Mouse (Mus musculus): Measurements from ENCODE around the gene Ccdc194. TPM values are rescaled to one million over a fixed set of nuclear protein-coding genes. Genes with fewer than 3 reads are reported as not detected.

Ccdc194 gene
- polyA plus RNA-seq, 1 experiment from 2014 or later = 0.40 TPM

GRCm38 (mm10) chr8:71488454-71488853, 37.1 kb downstream of the Ccdc194 start:
- DNase-seq (ENCODE audit: low spot score, missing footprints) = peak; percentile 99
- Histone ChIP-seq H3K27ac (ENCODE audit: low read depth, low read length) (no peak overlapping the region), H3K4me2 (peak overlapping the region; percentile 100), H3K4me1 (ENCODE audit: control insufficient read depth, insufficient read depth, low read length) (peaks cover 25% of the 10 kb centered on the region), H3K9me3 (ENCODE audit: control insufficient read depth, low read length) (no peaks in the 10 kb centered on the region), H3K27me3 (ENCODE audit: control insufficient read depth, insufficient read depth, low read length) (no peaks in the 10 kb centered on the region), H3K36me3 (ENCODE audit: control insufficient read depth, insufficient read depth, low read length) (peaks cover 5% of the 10 kb centered on the region), H3K4me3 (ENCODE audit: low read depth, low read length) (peak overlapping the region; percentile 83), H3K9ac (ENCODE audit: low read length) (peak overlapping the region; percentile 76)
- peak; percentile 81 for ATAC-seq (ENCODE audit: low FRiP score)
- under 1% methylated on average over 22 of the region's 22 CpGs for WGBS

DNA sequence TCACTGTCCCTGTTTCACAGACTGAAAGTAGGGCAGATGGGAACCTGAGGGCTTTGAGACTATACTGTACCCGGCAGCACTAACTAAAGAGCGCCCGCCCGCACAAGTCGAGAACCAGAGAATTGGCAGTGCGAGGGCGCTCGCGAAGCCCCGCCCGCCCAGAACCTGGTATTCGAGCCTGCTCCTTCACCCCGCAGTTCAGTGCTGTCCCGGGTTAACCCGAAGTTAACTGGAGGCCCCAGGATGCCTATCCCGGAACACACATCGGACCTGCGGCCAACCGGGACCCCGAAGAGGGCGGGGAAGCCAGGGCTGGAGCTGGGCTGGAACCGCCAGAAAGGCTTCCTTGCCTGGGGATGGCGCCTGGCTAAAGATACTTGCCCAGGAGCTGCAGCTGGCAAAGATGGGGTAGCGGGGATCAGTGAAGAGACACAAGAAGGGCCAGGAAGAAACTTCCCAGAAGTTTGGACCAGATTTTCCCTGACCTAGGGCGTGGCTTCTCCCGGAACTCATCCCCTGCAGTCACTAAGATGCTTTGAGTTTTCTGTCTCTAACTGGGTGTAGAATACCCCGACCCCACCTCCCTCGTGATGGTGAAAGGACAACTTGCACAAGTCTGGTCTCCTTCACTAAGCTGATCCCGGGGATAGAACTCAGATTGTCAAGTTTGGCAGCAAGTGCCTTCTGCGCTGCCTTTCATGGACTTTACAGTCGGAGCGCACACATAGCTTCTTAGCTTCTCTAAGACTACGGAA, 37.6 kb downstream of the Ccdc194 start, which contains the start of gene Gtpbp3:
Gene Gtpbp3, plus strand, starts transcription at position 413 of the 755 bp plus-strand sequence.
- H3K9ac ChIP-seq (ENCODE audit: low read length) = peak within 1 kb of the TSS; percentile 76
- no peaks in the 10 kb centered on the region for H3K9me3 ChIP-seq (ENCODE audit: control insufficient read depth, low read length)
- WGBS = under 1% methylated on average over 33 of the region's 33 CpGs
- peak within 1 kb of the TSS; percentile 62 for H3K27ac ChIP-seq (ENCODE audit: low read depth, low read length)
- ATAC-seq (ENCODE audit: low FRiP score) = peak; percentile 55
- H3K27me3 ChIP-seq (ENCODE audit: control insufficient read depth, insufficient read depth, low read length) = no peaks in the 10 kb centered on the region
- peaks cover 25% of the 10 kb centered on the region for H3K4me1 ChIP-seq (ENCODE audit: control insufficient read depth, insufficient read depth, low read length)
- peak within 1 kb of the TSS; percentile 83 for H3K4me3 ChIP-seq (ENCODE audit: low read depth, low read length)
- peak; percentile 96 for DNase-seq (ENCODE audit: low spot score, missing footprints)
- peak within 1 kb of the TSS; percentile 100 for H3K4me2 ChIP-seq
- peaks cover 5% of the 10 kb centered on the region for H3K36me3 ChIP-seq (ENCODE audit: control insufficient read depth, insufficient read depth, low read length)

DNA sequence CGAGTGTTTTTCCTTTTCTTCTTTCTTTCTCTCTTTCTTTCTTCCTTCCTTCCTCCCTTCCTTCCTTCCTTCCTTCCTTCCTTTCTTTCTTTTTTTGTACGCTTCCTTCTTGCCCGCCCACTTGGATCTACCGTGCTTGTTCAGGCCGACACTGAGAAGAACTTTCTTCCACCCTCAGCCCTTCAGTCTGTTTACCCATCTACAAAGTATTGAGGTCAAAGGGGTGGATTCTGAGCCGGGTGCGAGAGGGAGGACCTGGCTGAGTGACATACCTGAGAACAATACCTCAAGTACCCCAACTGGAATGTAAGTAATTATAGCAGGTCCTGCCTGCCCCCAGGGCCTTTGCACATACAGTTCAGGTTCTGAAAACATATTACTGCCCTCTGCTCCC, 39.4 kb downstream of the Ccdc194 start:
- H3K36me3 ChIP-seq (ENCODE audit: control insufficient read depth, insufficient read depth, low read length) = peaks cover 6% of the 10 kb centered on the region
- peak overlapping the region; percentile 92 for H3K4me3 ChIP-seq (ENCODE audit: low read depth, low read length)
- WGBS = 19% methylated on average over 7 of the region's 7 CpGs
- no peak for DNase-seq (ENCODE audit: low spot score, missing footprints)
- H3K27me3 ChIP-seq (ENCODE audit: control insufficient read depth, insufficient read depth, low read length) = no peaks in the 10 kb centered on the region
- H3K4me1 ChIP-seq (ENCODE audit: control insufficient read depth, insufficient read depth, low read length) = peaks cover 25% of the 10 kb centered on the region
- H3K9ac ChIP-seq (ENCODE audit: low read length) = peak overlapping the region; percentile 98
- no peaks in the 10 kb centered on the region for H3K9me3 ChIP-seq (ENCODE audit: control insufficient read depth, low read length)
- no peak for ATAC-seq (ENCODE audit: low FRiP score)
- peak overlapping the region; percentile 75 for H3K4me2 ChIP-seq
- no peak overlapping the region; the same call in 1 of the 2 replicates for H3K27ac ChIP-seq (ENCODE audit: low read depth, low read length)

- WGBS = 6% methylated on average over 54 of the region's 58 CpGs
- peaks cover 25% of the 10 kb centered on the region for H3K4me1 ChIP-seq (ENCODE audit: control insufficient read depth, insufficient read depth, low read length)
- peaks cover 13% of the 10 kb centered on the region for H3K36me3 ChIP-seq (ENCODE audit: control insufficient read depth, insufficient read depth, low read length)
Observed at GRCm38 (mm10) chr8:71485142-71486135, 40.1 kb downstream of the Ccdc194 start, which contains the start of gene Ano8. TSS of gene Ano8 (minus strand) at chr8:71485963.

DNA sequence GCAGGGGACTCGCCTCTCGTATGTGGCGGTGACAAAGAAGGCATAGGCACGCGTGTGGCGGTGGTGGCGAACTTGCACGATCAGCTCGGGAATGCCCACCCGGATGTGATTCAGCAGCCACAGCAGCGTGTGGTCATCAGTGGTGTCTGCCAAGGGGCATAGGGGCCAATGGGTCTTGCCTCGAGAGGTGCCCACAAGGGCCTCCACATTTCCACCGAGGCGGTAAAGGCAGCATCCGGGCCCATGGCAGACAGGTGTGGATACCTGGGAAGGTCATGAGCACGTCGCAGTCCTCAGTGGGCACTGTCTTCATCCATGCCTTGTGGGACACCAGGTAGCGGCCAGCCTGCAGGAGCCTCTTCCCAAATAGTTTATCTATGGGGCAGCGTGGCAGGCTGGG, 40.8 kb downstream of the Ccdc194 start:
- H3K4me3 ChIP-seq (ENCODE audit: low read depth, low read length) = peak overlapping the region; percentile 92
- DNase-seq (ENCODE audit: low spot score, missing footprints) = no peak
- peak overlapping the region; percentile 98 for H3K9ac ChIP-seq (ENCODE audit: low read length)
- 97% methylated on average over 19 of the region's 19 CpGs for WGBS
- no peak for ATAC-seq (ENCODE audit: low FRiP score)
- H3K4me1 ChIP-seq (ENCODE audit: control insufficient read depth, insufficient read depth, low read length) = peaks cover 22% of the 10 kb centered on the region
- H3K27me3 ChIP-seq (ENCODE audit: control insufficient read depth, insufficient read depth, low read length) = no peaks in the 10 kb centered on the region
- peak overlapping the region; percentile 75 for H3K4me2 ChIP-seq
- no peaks in the 10 kb centered on the region for H3K9me3 ChIP-seq (ENCODE audit: control insufficient read depth, low read length)
- peaks cover 14% of the 10 kb centered on the region for H3K36me3 ChIP-seq (ENCODE audit: control insufficient read depth, insufficient read depth, low read length)
- H3K27ac ChIP-seq (ENCODE audit: low read depth, low read length) = no peak overlapping the region

More at GRCm38 (mm10) chr8:71485142-71486135, 40.1 kb downstream of the Ccdc194 start, which contains the start of gene Ano8:
- Histone ChIP-seq H3K27ac (ENCODE audit: low read depth, low read length) (peak within 1 kb of the TSS; percentile 78), H3K4me2 (peak within 1 kb of the TSS; percentile 75), H3K27me3 (ENCODE audit: control insufficient read depth, insufficient read depth, low read length) (no peaks in the 10 kb centered on the region), H3K9ac (ENCODE audit: low read length) (peak within 1 kb of the TSS; percentile 98), H3K4me3 (ENCODE audit: low read depth, low read length) (peak within 1 kb of the TSS; percentile 92), H3K9me3 (ENCODE audit: control insufficient read depth, low read length) (no peaks in the 10 kb centered on the region)
- DNase-seq (ENCODE audit: low spot score, missing footprints) = peak; percentile 98
- ATAC-seq (ENCODE audit: low FRiP score) = peak; percentile 76

DNA sequence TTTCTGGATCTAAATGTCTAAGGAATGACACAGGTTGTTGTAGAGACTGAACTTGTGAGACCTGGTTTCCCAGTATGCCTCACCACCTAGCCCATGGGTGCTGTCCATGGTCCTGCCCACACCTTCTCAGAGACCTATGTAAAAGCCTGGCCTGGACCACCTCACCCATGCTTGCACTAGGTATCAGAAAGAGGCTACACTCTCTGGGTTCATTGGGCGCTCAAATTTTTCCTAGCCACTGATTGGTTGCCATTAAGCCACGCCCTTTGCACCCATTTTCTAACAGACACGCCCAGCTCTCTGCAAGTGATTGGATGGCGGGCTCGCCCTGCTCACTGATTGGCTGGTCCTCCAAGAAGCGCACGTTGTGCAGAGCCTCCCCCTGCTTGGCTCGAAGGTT, 41.6 kb downstream of the Ccdc194 start:
- Histone ChIP-seq H3K4me1 (ENCODE audit: control insufficient read depth, insufficient read depth, low read length) (peaks cover 15% of the 10 kb centered on the region), H3K27me3 (ENCODE audit: control insufficient read depth, insufficient read depth, low read length) (no peaks in the 10 kb centered on the region), H3K27ac (ENCODE audit: low read depth, low read length) (no peak overlapping the region), H3K4me3 (ENCODE audit: low read depth, low read length) (no peak overlapping the region), H3K36me3 (ENCODE audit: control insufficient read depth, insufficient read depth, low read length) (peaks cover 14% of the 10 kb centered on the region), H3K9ac (ENCODE audit: low read length) (no peak overlapping the region), H3K9me3 (ENCODE audit: control insufficient read depth, low read length) (no peaks in the 10 kb centered on the region), H3K4me2 (no peak overlapping the region)
- no peak for ATAC-seq (ENCODE audit: low FRiP score)
- WGBS = 48% methylated on average over 8 of the region's 8 CpGs
- DNase-seq (ENCODE audit: low spot score, missing footprints) = peak; percentile 82

DNA sequence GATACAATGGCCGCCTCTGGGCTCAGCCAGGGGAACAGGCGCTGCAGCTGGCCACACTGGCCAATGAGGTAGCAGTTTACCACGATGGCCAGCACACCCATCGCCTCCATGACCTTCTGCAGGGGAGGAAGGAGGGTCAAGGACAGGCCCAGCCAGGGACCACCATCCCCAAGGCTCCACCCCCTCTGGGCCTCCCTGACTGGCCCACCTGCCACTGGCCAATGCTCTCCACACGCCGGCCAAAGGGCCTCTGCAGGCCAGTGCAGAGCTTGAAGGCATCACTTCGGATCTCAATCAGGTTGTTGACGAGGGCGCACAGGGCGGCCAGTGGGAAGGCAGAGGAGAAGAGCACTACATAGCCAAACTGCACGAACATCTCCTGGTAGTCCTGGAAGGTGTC, 46.6 kb downstream of the Ccdc194 start:
- WGBS = 90% methylated on average over 11 of the region's 11 CpGs
- H3K4me1 ChIP-seq (ENCODE audit: control insufficient read depth, insufficient read depth, low read length) = peaks cover 14% of the 10 kb centered on the region
- H3K4me3 ChIP-seq (ENCODE audit: low read depth, low read length) = no peak overlapping the region
- H3K4me2 ChIP-seq = no peak overlapping the region
- no peak for ATAC-seq (ENCODE audit: low FRiP score)
- H3K9ac ChIP-seq (ENCODE audit: low read length) = no peak overlapping the region
- DNase-seq (ENCODE audit: low spot score, missing footprints) = no peak
- no peaks in the 10 kb centered on the region for H3K9me3 ChIP-seq (ENCODE audit: control insufficient read depth, low read length)
- peaks cover 7% of the 10 kb centered on the region for H3K27me3 ChIP-seq (ENCODE audit: control insufficient read depth, insufficient read depth, low read length)
- no peak overlapping the region for H3K27ac ChIP-seq (ENCODE audit: low read depth, low read length)
- H3K36me3 ChIP-seq (ENCODE audit: control insufficient read depth, insufficient read depth, low read length) = peaks cover 19% of the 10 kb centered on the region

DNA sequence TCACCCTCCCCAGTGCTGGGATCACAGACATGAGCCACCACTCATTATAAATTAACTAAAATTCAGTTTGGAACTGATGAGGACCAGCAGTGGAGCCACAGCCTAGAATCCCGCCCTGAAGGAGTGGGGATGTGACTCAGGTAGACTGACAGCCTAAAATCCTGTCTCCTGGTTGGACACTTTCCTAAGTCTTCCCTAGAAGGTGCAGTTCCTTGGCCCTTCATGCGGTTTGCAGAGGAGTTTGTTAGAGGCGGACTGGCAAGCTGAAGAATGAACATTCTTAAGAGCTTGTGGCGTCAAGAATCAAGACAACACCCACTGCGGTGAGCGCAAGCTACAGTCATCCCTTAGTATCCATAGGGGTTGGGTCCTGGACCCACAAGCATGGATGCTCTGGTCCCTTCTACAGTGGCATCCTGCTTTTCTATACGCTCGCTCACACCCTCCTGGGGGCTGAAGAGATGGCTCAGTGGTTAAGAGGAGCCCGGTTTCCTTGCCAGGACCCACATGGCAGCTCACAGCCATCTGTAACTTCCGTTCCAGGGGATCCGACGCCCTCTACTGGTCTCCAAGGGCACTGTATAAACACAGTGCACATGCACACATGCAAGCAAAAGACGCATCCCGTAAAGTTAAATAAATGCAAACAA, 48.2 kb downstream of the Ccdc194 start:
- H3K9ac ChIP-seq (ENCODE audit: low read length) = peak overlapping the region; percentile 73
- H3K36me3 ChIP-seq (ENCODE audit: control insufficient read depth, insufficient read depth, low read length) = peaks cover 21% of the 10 kb centered on the region

More for the DNA sequence above, 48.2 kb downstream of the Ccdc194 start:
- peak overlapping the region; percentile 58 for H3K4me3 ChIP-seq (ENCODE audit: low read depth, low read length)
- no peak for ATAC-seq (ENCODE audit: low FRiP score)
- DNase-seq (ENCODE audit: low spot score, missing footprints) = peak; percentile 91
- H3K9me3 ChIP-seq (ENCODE audit: control insufficient read depth, low read length) = no peaks in the 10 kb centered on the region
- H3K27me3 ChIP-seq (ENCODE audit: control insufficient read depth, insufficient read depth, low read length) = peaks cover 7% of the 10 kb centered on the region
- no peak overlapping the region for H3K27ac ChIP-seq (ENCODE audit: low read depth, low read length)
- peak overlapping the region; percentile 85 for H3K4me2 ChIP-seq
- WGBS = 40% methylated on average over 14 of the region's 14 CpGs
- H3K4me1 ChIP-seq (ENCODE audit: control insufficient read depth, insufficient read depth, low read length) = peaks cover 14% of the 10 kb centered on the region
